Mouse (Mus musculus): ENCODE results near the gene Rapgef4. TPM values are rescaled to one million over a fixed set of nuclear protein-coding genes. Genes with fewer than 3 reads are reported as not detected.
A peak's percentile ranks its signal among the peaks of the same experiment; 100 is the strongest.

The Rapgef4 gene
- polyA plus RNA-seq, 1 experiment, result 192 TPM

GRCm38 (mm10) chr2:72044191-72044590 is 63.2 kb downstream of the Rapgef4 start:
- Histone ChIP-seq H3K27ac (ENCODE audit: insufficient read depth, low read length) (no peak overlapping the region), H3K27me3 (ENCODE audit: control insufficient read depth, insufficient read depth, low read length) (no peaks in the 10 kb centered on the region), H3K4me1 (ENCODE audit: control insufficient read depth, insufficient read depth, low read length) (peaks cover 18% of the 10 kb centered on the region), H3K4me3 (replicated peaks; ENCODE audit: insufficient read depth, low read depth, low read length) (no peak overlapping the region)
- DNase-seq, result no peak
- peak; percentile 18; the same call in 1 of the 2 replicates for TF ChIP-seq CTCF (IDR thresholded peaks at IDR 0.05; ENCODE audit: borderline replicate concordance, insufficient read depth, low read depth, low read length)
- TF ChIP-seq POLR2A (IDR thresholded peaks at IDR 0.05; ENCODE audit: borderline replicate concordance, insufficient read depth, low read length), result no peak
- 65% methylated on average over 6 of the region's 6 CpGs for WGBS

- WGBS, result 42% methylated on average over 8 of the region's 8 CpGs
- Histone ChIP-seq H3K4me1 (ENCODE audit: control insufficient read depth, insufficient read depth, low read length) (peaks cover 12% of the 10 kb centered on the region), H3K27me3 (ENCODE audit: control insufficient read depth, insufficient read depth, low read length) (no peaks in the 10 kb centered on the region), H3K4me3 (replicated peaks; ENCODE audit: insufficient read depth, low read depth, low read length) (no peak overlapping the region), H3K27ac (ENCODE audit: insufficient read depth, low read length) (no peak overlapping the region)
- no peak for TF ChIP-seq CTCF (IDR thresholded peaks at IDR 0.05; ENCODE audit: borderline replicate concordance, insufficient read depth, low read depth, low read length)
- no peak for TF ChIP-seq POLR2A (IDR thresholded peaks at IDR 0.05; ENCODE audit: borderline replicate concordance, insufficient read depth, low read length)
- no peak for DNase-seq
Observed at GRCm38 (mm10) chr2:72045024-72045423, 64.0 kb downstream of the Rapgef4 start.

GRCm38 (mm10) chr2:72045659-72046058 is 64.6 kb downstream of the Rapgef4 start:
- Histone ChIP-seq H3K4me3 (replicated peaks; ENCODE audit: insufficient read depth, low read depth, low read length) (no peak overlapping the region), H3K4me1 (ENCODE audit: control insufficient read depth, insufficient read depth, low read length) (peaks cover 9% of the 10 kb centered on the region), H3K27ac (ENCODE audit: insufficient read depth, low read length) (no peak overlapping the region), H3K27me3 (ENCODE audit: control insufficient read depth, insufficient read depth, low read length) (no peaks in the 10 kb centered on the region)
- TF ChIP-seq CTCF (IDR thresholded peaks at IDR 0.05; ENCODE audit: borderline replicate concordance, insufficient read depth, low read depth, low read length) (no peak), POLR2A (IDR thresholded peaks at IDR 0.05; ENCODE audit: borderline replicate concordance, insufficient read depth, low read length) (no peak)
- 74% methylated on average over 11 of the region's 11 CpGs for WGBS
- no peak for DNase-seq

GRCm38 (mm10) chr2:72050451-72050850 is 69.4 kb downstream of the Rapgef4 start:
- no peak for DNase-seq
- WGBS, result 51% methylated on average over 7 of the region's 7 CpGs
- no peak overlapping the region for H3K27ac ChIP-seq (ENCODE audit: insufficient read depth, low read length)
- TF ChIP-seq CTCF (IDR thresholded peaks at IDR 0.05; ENCODE audit: borderline replicate concordance, insufficient read depth, low read depth, low read length), result no peak
- no peak for TF ChIP-seq POLR2A (IDR thresholded peaks at IDR 0.05; ENCODE audit: borderline replicate concordance, insufficient read depth, low read length)
- H3K4me1 ChIP-seq (ENCODE audit: control insufficient read depth, insufficient read depth, low read length), result peaks cover 8% of the 10 kb centered on the region
- no peak overlapping the region for H3K4me3 ChIP-seq (replicated peaks; ENCODE audit: insufficient read depth, low read depth, low read length)
- no peaks in the 10 kb centered on the region for H3K27me3 ChIP-seq (ENCODE audit: control insufficient read depth, insufficient read depth, low read length)

GRCm38 (mm10) chr2:72054280-72054679 is 73.2 kb downstream of the Rapgef4 start:
- 13% methylated on average over 5 of the region's 5 CpGs for WGBS
- DNase-seq, result peak; percentile 48 to 73
- Histone ChIP-seq H3K4me1 (ENCODE audit: control insufficient read depth, insufficient read depth, low read length) (peaks cover 10% of the 10 kb centered on the region), H3K27ac (ENCODE audit: insufficient read depth, low read length) (peak overlapping the region; percentile 43), H3K27me3 (ENCODE audit: control insufficient read depth, insufficient read depth, low read length) (no peaks in the 10 kb centered on the region), H3K4me3 (replicated peaks; ENCODE audit: insufficient read depth, low read depth, low read length) (peak overlapping the region; percentile 15)
- TF ChIP-seq POLR2A (IDR thresholded peaks at IDR 0.05; ENCODE audit: borderline replicate concordance, insufficient read depth, low read length), result no peak
- no peak for TF ChIP-seq CTCF (IDR thresholded peaks at IDR 0.05; ENCODE audit: borderline replicate concordance, insufficient read depth, low read depth, low read length)

- no peak overlapping the region for H3K27ac ChIP-seq (ENCODE audit: insufficient read depth, low read length)
Observed at GRCm38 (mm10) chr2:72054736-72055135, 73.7 kb downstream of the Rapgef4 start.

GRCm38 (mm10) chr2:72055476-72055875 is 74.4 kb downstream of the Rapgef4 start:
- Histone ChIP-seq H3K27me3 (ENCODE audit: control insufficient read depth, insufficient read depth, low read length) (no peaks in the 10 kb centered on the region), H3K4me3 (replicated peaks; ENCODE audit: insufficient read depth, low read depth, low read length) (no peak overlapping the region), H3K27ac (ENCODE audit: insufficient read depth, low read length) (no peak overlapping the region), H3K4me1 (ENCODE audit: control insufficient read depth, insufficient read depth, low read length) (peaks cover 10% of the 10 kb centered on the region)
- WGBS, result 59% methylated on average over 5 of the region's 5 CpGs
- TF ChIP-seq CTCF (IDR thresholded peaks at IDR 0.05; ENCODE audit: borderline replicate concordance, insufficient read depth, low read depth, low read length) (no peak), POLR2A (IDR thresholded peaks at IDR 0.05; ENCODE audit: borderline replicate concordance, insufficient read depth, low read length) (no peak)
- no peak for DNase-seq

More at GRCm38 (mm10) chr2:72054736-72055135, 73.7 kb downstream of the Rapgef4 start:
- Histone ChIP-seq H3K27me3 (ENCODE audit: control insufficient read depth, insufficient read depth, low read length) (no peaks in the 10 kb centered on the region), H3K4me1 (ENCODE audit: control insufficient read depth, insufficient read depth, low read length) (peaks cover 10% of the 10 kb centered on the region), H3K4me3 (replicated peaks; ENCODE audit: insufficient read depth, low read depth, low read length) (no peak overlapping the region)
- no peak for TF ChIP-seq POLR2A (IDR thresholded peaks at IDR 0.05; ENCODE audit: borderline replicate concordance, insufficient read depth, low read length)
- TF ChIP-seq CTCF (IDR thresholded peaks at IDR 0.05; ENCODE audit: borderline replicate concordance, insufficient read depth, low read depth, low read length), result no peak
- WGBS, result 68% methylated on average over 6 of the region's 6 CpGs
- DNase-seq, result no peak

GRCm38 (mm10) chr2:72056081-72056874 is 75.2 kb downstream of the Rapgef4 start:
- H3K4me1 ChIP-seq (ENCODE audit: control insufficient read depth, insufficient read depth, low read length), result peaks cover 10% of the 10 kb centered on the region
- DNase-seq, result no peak
- H3K27me3 ChIP-seq (ENCODE audit: control insufficient read depth, insufficient read depth, low read length), result no peaks in the 10 kb centered on the region
- H3K4me3 ChIP-seq (replicated peaks; ENCODE audit: insufficient read depth, low read depth, low read length), result no peak overlapping the region
- no peak overlapping the region for H3K27ac ChIP-seq (ENCODE audit: insufficient read depth, low read length)
- TF ChIP-seq CTCF (IDR thresholded peaks at IDR 0.05; ENCODE audit: borderline replicate concordance, insufficient read depth, low read depth, low read length) (no peak), POLR2A (IDR thresholded peaks at IDR 0.05; ENCODE audit: borderline replicate concordance, insufficient read depth, low read length) (no peak)
- 82% methylated on average over 11 of the region's 11 CpGs for WGBS
